Mouse (Mus musculus) urinary bladder, postnatal 25 days (tissue): ENCODE measurements around the gene Pdxdc1.
"Not testable (repeated sequence)": the region's sequence is repeated elsewhere in the genome, so short reads cannot be mapped to it uniquely, and the experiment has no call there.

Source experiments
- DNase-seq: peaks from one replicate; pipeline ENCODE4 v3.0.0; 2022; ENCODE audit warnings: low spot score

Gene Pdxdc1

GRCm38 (mm10) chr16:13902888-13903483 is at the start of gene Pdxdc1, which contains the start of gene Mpv17l:
TSS of gene Pdxdc1 (minus strand) at chr16:13903131.
TSS of gene Mpv17l (plus strand) at chr16:13903161.
- DNase-seq: peak; percentile 97

- no peak for DNase-seq
Measured at GRCm38 (mm10) chr16:13951245-13951644, 48.3 kb upstream of the Pdxdc1 start.

GRCm38 (mm10) chr16:13946306-13946705 is 43.4 kb upstream of the Pdxdc1 start:
- no peak for DNase-seq

- DNase-seq: no peak
Measured at GRCm38 (mm10) chr16:13945153-13945552, 42.2 kb upstream of the Pdxdc1 start.

GRCm38 (mm10) chr16:13944752-13945151 is 41.8 kb upstream of the Pdxdc1 start:
- DNase-seq: no peak

GRCm38 (mm10) chr16:13944178-13944577 is 41.2 kb upstream of the Pdxdc1 start:
- DNase-seq: no peak

GRCm38 (mm10) chr16:13940847-13941395 is 38.0 kb upstream of the Pdxdc1 start:
- DNase-seq: no peak

GRCm38 (mm10) chr16:13940139-13940846 is 37.4 kb upstream of the Pdxdc1 start:
- peak; percentile 29 for DNase-seq

- no peak for DNase-seq
Measured at GRCm38 (mm10) chr16:13927456-13928075, 24.6 kb upstream of the Pdxdc1 start.

- not testable (repeated sequence) for DNase-seq
Measured at GRCm38 (mm10) chr16:13922966-13923365, 20.0 kb upstream of the Pdxdc1 start.

GRCm38 (mm10) chr16:13922499-13922898 is 19.6 kb upstream of the Pdxdc1 start:
- DNase-seq: not testable (repeated sequence)

- no peak for DNase-seq
Measured at GRCm38 (mm10) chr16:13921781-13922180, 18.9 kb upstream of the Pdxdc1 start.

GRCm38 (mm10) chr16:13921063-13921462 is 18.1 kb upstream of the Pdxdc1 start:
- DNase-seq: no peak

GRCm38 (mm10) chr16:13920093-13920492 is 17.2 kb upstream of the Pdxdc1 start:
- no peak for DNase-seq

- no peak for DNase-seq
Measured at GRCm38 (mm10) chr16:13907297-13907696, 4.4 kb upstream of the Pdxdc1 start.

GRCm38 (mm10) chr16:13903488-13903887 is 557 bp upstream of the Pdxdc1 start:
- peak; percentile 58 for DNase-seq

GRCm38 (mm10) chr16:13902397-13902831 is 517 bp downstream of the Pdxdc1 start:
- DNase-seq: no peak

GRCm38 (mm10) chr16:13898981-13899380 is 4.0 kb downstream of the Pdxdc1 start:
- no peak for DNase-seq

GRCm38 (mm10) chr16:13896357-13896756 is 6.6 kb downstream of the Pdxdc1 start:
- DNase-seq: no peak

GRCm38 (mm10) chr16:13895740-13896139 is 7.2 kb downstream of the Pdxdc1 start:
- DNase-seq: no peak

- DNase-seq: no peak
Measured at GRCm38 (mm10) chr16:13894097-13894496, 8.8 kb downstream of the Pdxdc1 start.

GRCm38 (mm10) chr16:13892850-13893249 is 10.1 kb downstream of the Pdxdc1 start:
- no peak for DNase-seq

GRCm38 (mm10) chr16:13890449-13890848 is 12.5 kb downstream of the Pdxdc1 start:
- no peak for DNase-seq
